Mouse (Mus musculus) embryonic facial prominence, embryonic 10.5 days (tissue): ENCODE results near the gene Zfp319. TPM values are rescaled to one million over a fixed set of nuclear protein-coding genes. Genes with fewer than 3 reads are reported as not detected.

Source experiments
- DNase-seq: peaks from one replicate; pipeline ENCODE4 v3.0.0-alpha.2; 2017; ENCODE audit warnings: low spot score
- H3K27ac ChIP-seq: fragments of 300-500 bp; sonication (generic); replicated peaks from 2 replicates; pipeline ENCODE4 v1.5.1; 2016; ENCODE audit warnings: mild to moderate bottlenecking
- H3K27me3 ChIP-seq: fragments of 300-500 bp; sonication (generic); replicated peaks from 2 replicates; pipeline ENCODE4 v1.6.1; 2016; ENCODE audit warnings: low read depth, mild to moderate bottlenecking; ENCODE audit not compliant: poor library complexity, severe bottlenecking
- H3K36me3 ChIP-seq: fragments of 300-500 bp; sonication (generic); replicated peaks from 2 replicates; pipeline ENCODE4 v1.6.1; 2016; ENCODE audit warnings: mild to moderate bottlenecking, moderate library complexity
- H3K4me1 ChIP-seq: fragments of 300-500 bp; sonication (generic); 2 replicates; pipeline ENCODE4 v1.6.1; 2016
- H3K4me3 ChIP-seq: fragments of 300-500 bp; sonication (generic); 2 replicates; pipeline ENCODE4 v1.5.1; 2016; ENCODE audit warnings: mild to moderate bottlenecking, moderate library complexity
- H3K9me3 ChIP-seq: fragments of 300-500 bp; sonication (generic); 2 replicates; pipeline ENCODE4 v1.6.1; 2016; ENCODE audit warnings: mild to moderate bottlenecking
- WGBS: fragments of 180-500 bp; shearing (Covaris S2); methylation state at CpG from one replicate; pipeline ENCODE4 v1.1.7; 2016; 5-methylcytosine and 5-hydroxymethylcytosine counted together
- polyA plus RNA-seq: library from polyadenylated mRNA; unstranded; fragments of >200 nt; fragmentation: Nextera tagmentation; extraction: Ambion mirVana; gene quantifications from 2 replicates; pipeline ENCODE4 v1.2.1, GENCODE M21; 2016

The Zfp319 gene
- polyA plus RNA-seq, 1 experiment from 2014 or later: 11.5 TPM

GRCm38 (mm10) chr8:95315350-95315749 lies 16.4 kb downstream of the Zfp319 start:
- peaks cover 17% of the 10 kb centered on the region for H3K4me1 ChIP-seq
- H3K9me3 ChIP-seq: peaks cover 5% of the 10 kb centered on the region; the same call in 1 of the 2 replicates
- WGBS: 92% methylated on average over 1 of the region's 1 CpGs
- H3K27me3 ChIP-seq: peaks cover 22% of the 10 kb centered on the region
- DNase-seq: no peak
- H3K4me3 ChIP-seq: no peak overlapping the region
- no peaks in the 10 kb centered on the region for H3K36me3 ChIP-seq
- H3K27ac ChIP-seq: no peak overlapping the region

GRCm38 (mm10) chr8:95314707-95315106 lies 17.0 kb downstream of the Zfp319 start:
- Histone ChIP-seq H3K9me3 (peaks cover 5% of the 10 kb centered on the region; the same call in 1 of the 2 replicates), H3K4me1 (peaks cover 13% of the 10 kb centered on the region), H3K27ac (no peak overlapping the region), H3K36me3 (no peaks in the 10 kb centered on the region), H3K4me3 (no peak overlapping the region), H3K27me3 (peaks cover 16% of the 10 kb centered on the region)
- no peak for DNase-seq
- WGBS: 82% methylated on average over 2 of the region's 2 CpGs

GRCm38 (mm10) chr8:95313857-95314256 lies 17.9 kb downstream of the Zfp319 start:
- H3K27ac ChIP-seq: no peak overlapping the region
- H3K4me1 ChIP-seq: peaks cover 13% of the 10 kb centered on the region
- WGBS: 86% methylated on average over 6 of the region's 6 CpGs
- peaks cover 8% of the 10 kb centered on the region; the same call in 1 of the 2 replicates for H3K27me3 ChIP-seq
- H3K4me3 ChIP-seq: no peak overlapping the region
- no peaks in the 10 kb centered on the region for H3K36me3 ChIP-seq
- peaks cover 5% of the 10 kb centered on the region; the same call in 1 of the 2 replicates for H3K9me3 ChIP-seq
- DNase-seq: no peak

GRCm38 (mm10) chr8:95312836-95313235 lies 18.9 kb downstream of the Zfp319 start:
- no peak for DNase-seq
- Histone ChIP-seq H3K4me3 (no peak overlapping the region), H3K27ac (no peak overlapping the region), H3K27me3 (no peaks in the 10 kb centered on the region), H3K9me3 (0 out of 2 replicates have a peak, but pooled peaks cover 2% of the 10 kb centered on the region), H3K36me3 (no peaks in the 10 kb centered on the region), H3K4me1 (peaks cover 13% of the 10 kb centered on the region)
- WGBS: 71% methylated on average over 18 of the region's 18 CpGs

GRCm38 (mm10) chr8:95310342-95310970 lies 21.3 kb downstream of the Zfp319 start, which contains the start of gene Tepp:
TSS of gene Tepp (plus strand) at chr8:95310566.
- H3K27ac ChIP-seq: no peak within 1 kb of the TSS

GRCm38 (mm10) chr8:95306431-95306830 lies 25.3 kb downstream of the Zfp319 start, which contains the start of gene Cngb1:
TSS of gene Cngb1 (minus strand) at chr8:95306585.
- Histone ChIP-seq H3K36me3 (no peaks in the 10 kb centered on the region), H3K9me3 (no peaks in the 10 kb centered on the region), H3K27ac (no peak within 1 kb of the TSS), H3K27me3 (no peaks in the 10 kb centered on the region), H3K4me1 (peaks cover 26% of the 10 kb centered on the region), H3K4me3 (no peak within 1 kb of the TSS)
- DNase-seq: no peak
- 47% methylated on average over 6 of the region's 6 CpGs for WGBS

More at GRCm38 (mm10) chr8:95310342-95310970, 21.3 kb downstream of the Zfp319 start, which contains the start of gene Tepp:
- H3K36me3 ChIP-seq: no peaks in the 10 kb centered on the region
- DNase-seq: no peak
- no peaks in the 10 kb centered on the region for H3K27me3 ChIP-seq
- whole genome bisulfite sequencing: 22% methylated on average over 6 of the region's 6 CpGs
- H3K4me1 ChIP-seq: peaks cover 26% of the 10 kb centered on the region
- no peaks in the 10 kb centered on the region for H3K9me3 ChIP-seq
- H3K4me3 ChIP-seq: no peak within 1 kb of the TSS

GRCm38 (mm10) chr8:95305526-95305925 lies 26.2 kb downstream of the Zfp319 start:
- peaks cover 18% of the 10 kb centered on the region for H3K4me1 ChIP-seq
- no peaks in the 10 kb centered on the region for H3K9me3 ChIP-seq
- no peak overlapping the region for H3K27ac ChIP-seq
- WGBS: 68% methylated on average over 4 of the region's 4 CpGs
- no peaks in the 10 kb centered on the region for H3K36me3 ChIP-seq
- no peak for DNase-seq
- no peaks in the 10 kb centered on the region for H3K27me3 ChIP-seq
- H3K4me3 ChIP-seq: no peak overlapping the region

- Histone ChIP-seq H3K4me1 (peaks cover 17% of the 10 kb centered on the region), H3K36me3 (no peaks in the 10 kb centered on the region), H3K27ac (no peak overlapping the region), H3K27me3 (no peaks in the 10 kb centered on the region), H3K9me3 (no peaks in the 10 kb centered on the region), H3K4me3 (no peak overlapping the region)
- WGBS: 27% methylated on average over 5 of the region's 5 CpGs
- peak; percentile 35 for DNase-seq
Measured at GRCm38 (mm10) chr8:95302410-95302809, 29.3 kb downstream of the Zfp319 start.

- Histone ChIP-seq H3K36me3 (no peaks in the 10 kb centered on the region), H3K27me3 (no peaks in the 10 kb centered on the region), H3K9me3 (no peaks in the 10 kb centered on the region), H3K4me3 (no peak overlapping the region), H3K4me1 (peaks cover 9% of the 10 kb centered on the region), H3K27ac (no peak overlapping the region)
- WGBS: 79% methylated on average over 7 of the region's 7 CpGs
- no peak for DNase-seq
Measured at GRCm38 (mm10) chr8:95293891-95294290, 37.9 kb downstream of the Zfp319 start.

GRCm38 (mm10) chr8:95293172-95293571 lies 38.6 kb downstream of the Zfp319 start:
- WGBS: 77% methylated on average over 11 of the region's 11 CpGs
- no peak for DNase-seq

GRCm38 (mm10) chr8:95289066-95289650 lies 42.6 kb downstream of the Zfp319 start:
- Histone ChIP-seq H3K4me3 (no peak overlapping the region), H3K27ac (no peak overlapping the region), H3K4me1 (peaks cover 9% of the 10 kb centered on the region), H3K27me3 (no peaks in the 10 kb centered on the region), H3K36me3 (no peaks in the 10 kb centered on the region), H3K9me3 (no peaks in the 10 kb centered on the region)
- WGBS: 79% methylated on average over 6 of the region's 6 CpGs
- DNase-seq: no peak

More at GRCm38 (mm10) chr8:95293172-95293571, 38.6 kb downstream of the Zfp319 start:
- H3K9me3 ChIP-seq: no peaks in the 10 kb centered on the region
- H3K27ac ChIP-seq: no peak overlapping the region
- peaks cover 9% of the 10 kb centered on the region for H3K4me1 ChIP-seq
- H3K36me3 ChIP-seq: no peaks in the 10 kb centered on the region
- no peaks in the 10 kb centered on the region for H3K27me3 ChIP-seq
- H3K4me3 ChIP-seq: no peak overlapping the region

- 0 out of 2 replicates have a peak overlapping the region, but pooled peaks have one; percentile 20 for H3K27ac ChIP-seq
- H3K27me3 ChIP-seq: no peaks in the 10 kb centered on the region
- H3K4me3 ChIP-seq: no peak overlapping the region
- H3K36me3 ChIP-seq: no peaks in the 10 kb centered on the region
- H3K9me3 ChIP-seq: no peaks in the 10 kb centered on the region
- WGBS: 64% methylated on average over 5 of the region's 5 CpGs
- DNase-seq: no peak
- peaks cover 5% of the 10 kb centered on the region; the same call in 1 of the 2 replicates for H3K4me1 ChIP-seq
Measured at GRCm38 (mm10) chr8:95281493-95281892, 50.3 kb downstream of the Zfp319 start.
